Mouse (Mus musculus): ENCODE data around the gene Tnfrsf13c. TPM values are rescaled to one million over a fixed set of nuclear protein-coding genes. Genes with fewer than 3 reads are reported as not detected.
A peak's percentile ranks its signal among the peaks of the same experiment; 100 is the strongest.

Gene Tnfrsf13c
- polyA plus RNA-seq (2015; fragmentation: Nextera tagmentation; extraction: Ambion mirVana), result 0.15 TPM in 1 of 2 replicates, not detected in the other

- H3K4me1 ChIP-seq, result peaks cover 18% of the 10 kb centered on the region
- peak within 1 kb of the TSS; percentile 45 for H3K4me3 ChIP-seq
- peak; percentile 11; the same call in 1 of the 2 replicates for ATAC-seq (ENCODE audit: extremely low read depth, insufficient number of reproducible peaks, low FRiP score, low TSS enrichment)
- WGBS, result under 1% methylated on average over 42 of the region's 44 CpGs
- peak within 1 kb of the TSS; percentile 65 for H3K9ac ChIP-seq
- H3K4me2 ChIP-seq, result peak within 1 kb of the TSS; percentile 74
- no peaks in the 10 kb centered on the region for H3K9me3 ChIP-seq
- H3K27me3 ChIP-seq (replicated peaks), result peaks cover 77% of the 10 kb centered on the region
- H3K27ac ChIP-seq (replicated peaks), result no peak within 1 kb of the TSS
- H3K36me3 ChIP-seq, result no peaks in the 10 kb centered on the region
Measured at GRCm38 (mm10) chr15:82223657-82224601, at the start of gene Tnfrsf13c. Gene Tnfrsf13c, minus strand, starts transcription at chr15:82224369.

GRCm38 (mm10) chr15:82272295-82272694, 48.1 kb upstream of the Tnfrsf13c start:
- Histone ChIP-seq H3K9ac (no peak overlapping the region), H3K4me1 (peaks cover 28% of the 10 kb centered on the region), H3K4me2 (no peak overlapping the region), H3K27ac (replicated peaks) (no peak overlapping the region), H3K4me3 (no peak overlapping the region), H3K36me3 (no peaks in the 10 kb centered on the region), H3K27me3 (replicated peaks) (peaks cover 68% of the 10 kb centered on the region), H3K9me3 (no peaks in the 10 kb centered on the region)
- WGBS, result 69% methylated on average over 6 of the region's 6 CpGs
- no peak for ATAC-seq (ENCODE audit: extremely low read depth, insufficient number of reproducible peaks, low FRiP score, low TSS enrichment)

- WGBS, result 8% methylated on average over 5 of the region's 5 CpGs
- Histone ChIP-seq H3K9me3 (no peaks in the 10 kb centered on the region), H3K36me3 (no peaks in the 10 kb centered on the region), H3K4me1 (peaks cover 28% of the 10 kb centered on the region), H3K9ac (peak overlapping the region; percentile 52; the same call in 1 of the 2 replicates), H3K4me2 (no peak overlapping the region), H3K4me3 (no peak overlapping the region), H3K27ac (replicated peaks) (no peak overlapping the region), H3K27me3 (replicated peaks) (peaks cover 57% of the 10 kb centered on the region)
- ATAC-seq (ENCODE audit: extremely low read depth, insufficient number of reproducible peaks, low FRiP score, low TSS enrichment), result no peak
Measured at GRCm38 (mm10) chr15:82271201-82271600, 47.0 kb upstream of the Tnfrsf13c start.

- Histone ChIP-seq H3K9ac (no peak overlapping the region), H3K4me1 (peaks cover 19% of the 10 kb centered on the region), H3K9me3 (no peaks in the 10 kb centered on the region), H3K4me3 (no peak overlapping the region), H3K36me3 (no peaks in the 10 kb centered on the region), H3K27me3 (replicated peaks) (peaks cover 41% of the 10 kb centered on the region), H3K27ac (replicated peaks) (no peak overlapping the region), H3K4me2 (no peak overlapping the region)
- ATAC-seq (ENCODE audit: extremely low read depth, insufficient number of reproducible peaks, low FRiP score, low TSS enrichment), result no peak
- 80% methylated on average over 9 of the region's 9 CpGs for WGBS
Measured at GRCm38 (mm10) chr15:82268783-82269182, 44.6 kb upstream of the Tnfrsf13c start.

GRCm38 (mm10) chr15:82268185-82268584, 44.0 kb upstream of the Tnfrsf13c start:
- H3K4me1 ChIP-seq, result peaks cover 19% of the 10 kb centered on the region
- H3K27me3 ChIP-seq (replicated peaks), result peaks cover 35% of the 10 kb centered on the region
- ATAC-seq (ENCODE audit: extremely low read depth, insufficient number of reproducible peaks, low FRiP score, low TSS enrichment), result no peak
- no peak overlapping the region for H3K27ac ChIP-seq (replicated peaks)
- H3K9me3 ChIP-seq, result no peaks in the 10 kb centered on the region
- no peaks in the 10 kb centered on the region for H3K36me3 ChIP-seq
- 34% methylated on average over 3 of the region's 3 CpGs for WGBS
- H3K9ac ChIP-seq, result no peak overlapping the region
- H3K4me3 ChIP-seq, result no peak overlapping the region
- H3K4me2 ChIP-seq, result no peak overlapping the region

- no peak for ATAC-seq (ENCODE audit: extremely low read depth, insufficient number of reproducible peaks, low FRiP score, low TSS enrichment)
- Histone ChIP-seq H3K9ac (no peak overlapping the region), H3K27me3 (replicated peaks) (peaks cover 19% of the 10 kb centered on the region), H3K4me2 (no peak overlapping the region), H3K4me1 (peaks cover 30% of the 10 kb centered on the region), H3K9me3 (no peaks in the 10 kb centered on the region), H3K4me3 (no peak overlapping the region), H3K36me3 (no peaks in the 10 kb centered on the region), H3K27ac (replicated peaks) (no peak overlapping the region)
- 16% methylated on average over 6 of the region's 6 CpGs for WGBS
Measured at GRCm38 (mm10) chr15:82266356-82266755, 42.2 kb upstream of the Tnfrsf13c start.

GRCm38 (mm10) chr15:82259510-82259909, 35.3 kb upstream of the Tnfrsf13c start:
- 12% methylated on average over 16 of the region's 16 CpGs for WGBS
- no peak overlapping the region for H3K4me2 ChIP-seq
- H3K36me3 ChIP-seq, result no peaks in the 10 kb centered on the region
- H3K9ac ChIP-seq, result no peak overlapping the region
- no peaks in the 10 kb centered on the region for H3K9me3 ChIP-seq
- H3K27me3 ChIP-seq (replicated peaks), result peaks cover 38% of the 10 kb centered on the region
- H3K4me1 ChIP-seq, result peaks cover 23% of the 10 kb centered on the region
- no peak for ATAC-seq (ENCODE audit: extremely low read depth, insufficient number of reproducible peaks, low FRiP score, low TSS enrichment)
- no peak overlapping the region for H3K27ac ChIP-seq (replicated peaks)
- no peak overlapping the region for H3K4me3 ChIP-seq

- 0 out of 2 replicates have a peak overlapping the region, but pooled peaks have one; percentile 30 for H3K9ac ChIP-seq
- no peaks in the 10 kb centered on the region for H3K36me3 ChIP-seq
- no peaks in the 10 kb centered on the region for H3K9me3 ChIP-seq
- peaks cover 9% of the 10 kb centered on the region for H3K4me1 ChIP-seq
- peaks cover 34% of the 10 kb centered on the region for H3K27me3 ChIP-seq (replicated peaks)
- no peak for ATAC-seq (ENCODE audit: extremely low read depth, insufficient number of reproducible peaks, low FRiP score, low TSS enrichment)
- H3K4me3 ChIP-seq, result no peak overlapping the region
- peak overlapping the region; percentile 27 for H3K4me2 ChIP-seq
- H3K27ac ChIP-seq (replicated peaks), result no peak overlapping the region
- 25% methylated on average over 10 of the region's 10 CpGs for WGBS
Measured at GRCm38 (mm10) chr15:82255944-82256383, 31.8 kb upstream of the Tnfrsf13c start.

GRCm38 (mm10) chr15:82255248-82255647, 31.1 kb upstream of the Tnfrsf13c start:
- H3K27me3 ChIP-seq (replicated peaks), result peaks cover 28% of the 10 kb centered on the region
- H3K4me2 ChIP-seq, result no peak overlapping the region
- 47% methylated on average over 4 of the region's 4 CpGs for WGBS
- H3K4me1 ChIP-seq, result peaks cover 9% of the 10 kb centered on the region
- no peaks in the 10 kb centered on the region for H3K36me3 ChIP-seq
- H3K27ac ChIP-seq (replicated peaks), result no peak overlapping the region
- H3K9me3 ChIP-seq, result no peaks in the 10 kb centered on the region
- no peak for ATAC-seq (ENCODE audit: extremely low read depth, insufficient number of reproducible peaks, low FRiP score, low TSS enrichment)
- no peak overlapping the region for H3K9ac ChIP-seq
- H3K4me3 ChIP-seq, result no peak overlapping the region

- Histone ChIP-seq H3K27me3 (replicated peaks) (peaks cover 18% of the 10 kb centered on the region), H3K4me1 (peaks cover 9% of the 10 kb centered on the region), H3K4me2 (no peak within 1 kb of the TSS), H3K36me3 (no peaks in the 10 kb centered on the region), H3K4me3 (no peak within 1 kb of the TSS), H3K27ac (replicated peaks) (no peak within 1 kb of the TSS), H3K9me3 (no peaks in the 10 kb centered on the region), H3K9ac (no peak within 1 kb of the TSS)
- 74% methylated on average over 6 of the region's 6 CpGs for WGBS
- no peak for ATAC-seq (ENCODE audit: extremely low read depth, insufficient number of reproducible peaks, low FRiP score, low TSS enrichment)
Measured at GRCm38 (mm10) chr15:82252097-82252496, 27.9 kb upstream of the Tnfrsf13c start, which contains the start of gene 1500009C09Rik. Gene 1500009C09Rik, plus strand, starts transcription at chr15:82252397.

- Histone ChIP-seq H3K9me3 (no peaks in the 10 kb centered on the region), H3K4me3 (no peak overlapping the region), H3K27ac (replicated peaks) (no peak overlapping the region), H3K36me3 (no peaks in the 10 kb centered on the region), H3K4me1 (peaks cover 9% of the 10 kb centered on the region), H3K4me2 (no peak overlapping the region), H3K27me3 (replicated peaks) (peaks cover 13% of the 10 kb centered on the region; the same call in 1 of the 2 replicates), H3K9ac (no peak overlapping the region)
- 89% methylated on average over 3 of the region's 3 CpGs for WGBS
- ATAC-seq (ENCODE audit: extremely low read depth, insufficient number of reproducible peaks, low FRiP score, low TSS enrichment), result no peak
Measured at GRCm38 (mm10) chr15:82251579-82251978, 27.4 kb upstream of the Tnfrsf13c start.

Measured in heart, embryonic 13.5 days (tissue).